Mouse (Mus musculus) bone marrow, adult 2 months (tissue): ENCODE data around the gene Dmc1. TPM values are rescaled to one million over a fixed set of nuclear protein-coding genes. Genes with fewer than 3 reads are reported as not detected.

Experiments
- H3K27ac ChIP-seq: fragments of 200-500 bp; 2 replicates; pipeline ENCODE4 v1.5.1; 2012; ENCODE audit warnings: low read depth, mild to moderate bottlenecking, control low read depth, inconsistent platforms, low read length; ENCODE audit not compliant: control insufficient read depth, poor library complexity, insufficient read depth
- H3K4me1 ChIP-seq: fragments of 200-500 bp; 2 replicates; pipeline ENCODE4 v1.6.1; 2011; ENCODE audit warnings: low read length; ENCODE audit not compliant: control insufficient read depth, insufficient read depth
- H3K4me3 ChIP-seq: fragments of 200-500 bp; replicated peaks from 2 replicates; pipeline ENCODE3; 2011; ENCODE audit warnings: mild to moderate bottlenecking, low read depth, low read length, control low read depth; ENCODE audit not compliant: control insufficient read depth
- CTCF ChIP-seq: fragments of 200-500 bp; IDR thresholded peaks from 2 replicates; pipeline ENCODE4 v1.5.1; 2011; ENCODE audit warnings: low read length, control low read depth; ENCODE audit not compliant: control insufficient read depth, insufficient read depth
- POLR2A ChIP-seq: fragments of 200-500 bp; IDR thresholded peaks from 2 replicates; pipeline ENCODE4 v1.6.1; 2011; ENCODE audit warnings: low read depth, mild to moderate bottlenecking, control low read depth, low read length, borderline replicate concordance; ENCODE audit not compliant: control insufficient read depth
- WGBS: fragments of 180-500 bp; shearing (Covaris S2); methylation state at CpG from one replicate; pipeline ENCODE4 v1.1.7; 2018; 5-methylcytosine and 5-hydroxymethylcytosine counted together
- polyA plus RNA-seq: library from polyadenylated mRNA; stranded (reverse); fragments of >200 nt; gene quantifications from 2 replicates; pipeline ENCODE4 v1.2.4, GENCODE M21; 2011; ENCODE audit warnings: low replicate concordance; ENCODE audit not compliant: missing spikeins, insufficient read depth, insufficient read length

The Dmc1 gene
- polyA plus RNA-seq, 1 experiment, result not detected

DNA sequence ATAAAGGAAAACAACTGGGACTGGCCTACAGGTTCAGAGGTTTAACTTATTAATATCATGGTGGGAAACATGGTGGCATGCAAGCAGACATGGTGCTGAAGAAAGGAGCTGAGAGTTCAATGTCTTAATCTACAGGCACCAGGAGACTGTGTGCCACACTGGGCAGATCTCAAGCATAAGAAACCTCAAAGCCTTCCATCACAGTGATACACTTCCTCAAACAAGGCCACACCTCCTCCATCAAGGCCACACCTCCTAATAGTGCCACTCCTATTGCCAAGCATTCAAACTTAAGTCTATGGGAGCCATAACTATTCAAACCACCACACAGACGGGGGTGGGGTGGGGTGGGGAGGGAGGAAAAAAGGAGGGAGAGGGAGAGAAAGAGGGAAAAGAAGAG lies 23.3 kb downstream of the Dmc1 start:
- no peak overlapping the region for H3K27ac ChIP-seq
- H3K4me1 ChIP-seq, result no peaks in the 10 kb centered on the region
- no peak overlapping the region for H3K4me3 ChIP-seq
- 62% methylated on average over 1 of the region's 1 CpGs for WGBS
- TF ChIP-seq CTCF (no peak), POLR2A (no peak)

DNA sequence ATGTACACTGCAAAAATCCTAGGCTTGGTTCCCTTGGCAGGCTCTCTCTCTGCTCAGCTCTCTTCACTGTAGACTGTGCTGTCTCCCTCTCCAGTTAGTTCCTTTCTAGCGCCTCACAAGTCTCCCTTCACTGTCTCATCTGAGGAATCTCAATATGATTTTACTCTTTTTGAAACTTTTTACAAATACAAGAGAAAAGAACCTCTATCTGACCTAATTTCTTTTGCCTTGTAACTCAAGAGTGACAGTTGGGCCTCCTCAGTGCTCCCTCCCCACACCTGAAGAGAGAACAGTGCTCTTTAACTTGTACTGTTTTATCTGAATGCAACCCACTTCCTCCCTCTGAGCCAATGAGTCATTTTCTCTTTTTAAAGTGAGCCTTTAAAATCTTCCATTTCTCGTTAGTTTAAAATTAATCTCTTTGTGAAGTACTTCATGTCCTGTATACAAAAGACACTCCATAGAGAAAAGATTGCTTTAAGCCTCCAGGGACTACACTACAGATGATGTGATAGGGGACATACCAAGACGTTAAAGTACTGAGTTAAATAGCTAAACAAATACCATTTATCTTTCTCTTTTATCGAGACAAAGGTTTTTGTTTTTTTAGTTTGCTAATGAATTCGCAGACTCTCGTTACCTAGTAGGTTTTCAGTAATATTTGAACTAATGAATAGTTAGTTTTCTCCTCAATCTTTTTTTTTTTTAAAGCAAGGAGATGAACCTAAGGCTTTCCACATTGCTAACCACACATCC lies 27.1 kb downstream of the Dmc1 start:
- no peaks in the 10 kb centered on the region for H3K4me1 ChIP-seq
- no peak overlapping the region for H3K27ac ChIP-seq
- TF ChIP-seq CTCF (no peak), POLR2A (no peak)
- H3K4me3 ChIP-seq, result no peak overlapping the region
- WGBS, result 44% methylated on average over 6 of the region's 6 CpGs

- 61% methylated on average over 2 of the region's 2 CpGs for WGBS
These were observed 28.0 kb downstream of the Dmc1 start for GRCm38 (mm10) chr15:79576947-79577346.

DNA sequence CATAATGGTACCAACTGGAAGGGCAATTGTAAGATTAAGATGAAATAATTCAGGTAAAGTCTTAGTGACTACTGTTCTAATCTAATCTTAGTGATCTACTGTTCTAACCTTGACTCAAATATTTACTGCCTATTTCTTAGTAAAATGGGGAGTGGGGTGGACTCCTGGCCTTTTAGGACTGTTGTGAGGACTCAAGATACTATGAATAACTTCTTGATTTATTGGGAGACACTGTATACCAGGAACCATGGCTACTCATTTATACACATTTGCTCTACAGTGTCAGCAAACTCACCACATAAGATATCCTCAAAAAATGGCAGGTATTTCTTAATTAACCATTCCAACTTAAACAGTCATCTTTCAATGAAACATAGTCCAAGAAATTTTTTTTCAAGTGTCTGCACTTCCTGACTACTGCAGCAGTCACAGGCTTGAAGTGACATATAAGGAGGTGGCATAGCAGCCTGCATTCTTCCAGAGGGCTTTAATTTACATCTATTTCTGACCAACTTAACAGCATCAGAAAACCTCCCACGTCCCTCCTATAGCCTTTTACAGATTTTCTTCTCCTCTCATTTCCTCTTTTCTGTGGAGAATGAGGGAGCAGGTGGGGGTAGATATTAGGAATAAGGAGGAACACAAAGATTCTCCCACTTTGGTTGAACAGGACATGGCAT lies 29.2 kb downstream of the Dmc1 start:
- no peak overlapping the region for H3K27ac ChIP-seq
- no peak overlapping the region for H3K4me3 ChIP-seq
- no peaks in the 10 kb centered on the region for H3K4me1 ChIP-seq
- 50% methylated on average over 1 of the region's 1 CpGs for WGBS
- TF ChIP-seq CTCF (no peak), POLR2A (no peak)

More at GRCm38 (mm10) chr15:79576947-79577346, 28.0 kb downstream of the Dmc1 start:
- TF ChIP-seq CTCF, result no peak
- TF ChIP-seq POLR2A, result no peak
- Histone ChIP-seq H3K27ac (no peak overlapping the region), H3K4me3 (no peak overlapping the region), H3K4me1 (no peaks in the 10 kb centered on the region)

DNA sequence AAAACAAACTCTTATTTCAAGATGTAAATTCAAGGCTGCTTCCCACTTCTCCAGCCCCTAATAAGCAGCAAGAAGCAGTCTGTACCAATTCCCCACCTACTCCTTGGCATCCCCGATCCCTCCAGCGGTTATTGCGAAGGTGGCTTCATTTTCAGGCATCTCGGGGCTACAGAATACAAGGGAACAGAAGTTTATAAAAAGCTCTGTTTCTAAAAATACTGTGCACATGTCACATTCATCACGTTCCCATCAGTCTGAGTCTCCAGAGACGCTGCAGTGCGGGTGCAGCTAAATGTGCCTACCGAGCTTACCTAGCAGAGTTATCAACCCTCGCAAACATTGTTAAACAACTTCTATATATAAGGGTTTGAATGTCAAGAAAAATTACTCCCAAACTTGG lies 42.5 kb downstream of the Dmc1 start:
- H3K4me3 ChIP-seq, result no peak overlapping the region
- H3K27ac ChIP-seq, result no peak overlapping the region
- no peaks in the 10 kb centered on the region for H3K4me1 ChIP-seq
- TF ChIP-seq CTCF (no peak), POLR2A (no peak)
- 77% methylated on average over 9 of the region's 9 CpGs for WGBS

GRCm38 (mm10) chr15:79559649-79560048 lies 45.3 kb downstream of the Dmc1 start:
- Histone ChIP-seq H3K4me3 (no peak overlapping the region), H3K4me1 (no peaks in the 10 kb centered on the region), H3K27ac (no peak overlapping the region)
- WGBS, result 78% methylated on average over 3 of the region's 3 CpGs
- TF ChIP-seq CTCF, result no peak
- no peak for TF ChIP-seq POLR2A

- Histone ChIP-seq H3K27ac (no peak overlapping the region), H3K4me3 (no peak overlapping the region), H3K4me1 (no peaks in the 10 kb centered on the region)
- WGBS, result 84% methylated on average over 5 of the region's 5 CpGs
- TF ChIP-seq POLR2A, result no peak
- no peak for TF ChIP-seq CTCF
These were observed 52.3 kb downstream of the Dmc1 start for GRCm38 (mm10) chr15:79552566-79552965.

GRCm38 (mm10) chr15:79548226-79548625 lies 56.7 kb downstream of the Dmc1 start:
- WGBS, result 84% methylated on average over 2 of the region's 2 CpGs
- Histone ChIP-seq H3K4me3 (no peak overlapping the region), H3K27ac (no peak overlapping the region), H3K4me1 (peaks cover 1% of the 10 kb centered on the region)
- TF ChIP-seq CTCF (no peak), POLR2A (no peak)
